Mouse (Mus musculus) lung, postnatal 0 days (tissue): Measurements from ENCODE around the gene Pgpep1l.

Experiments used
- CTCF ChIP-seq: IDR thresholded peaks from 2 replicates; pipeline ENCODE4 v1.5.1; 2016; ENCODE audit warnings: antibody characterized with exemption, mild to moderate bottlenecking
- EP300 ChIP-seq: IDR thresholded peaks from 2 replicates; pipeline ENCODE4 v1.6.1; 2016; ENCODE audit warnings: antibody characterized with exemption, mild to moderate bottlenecking, control low read depth

DNA sequence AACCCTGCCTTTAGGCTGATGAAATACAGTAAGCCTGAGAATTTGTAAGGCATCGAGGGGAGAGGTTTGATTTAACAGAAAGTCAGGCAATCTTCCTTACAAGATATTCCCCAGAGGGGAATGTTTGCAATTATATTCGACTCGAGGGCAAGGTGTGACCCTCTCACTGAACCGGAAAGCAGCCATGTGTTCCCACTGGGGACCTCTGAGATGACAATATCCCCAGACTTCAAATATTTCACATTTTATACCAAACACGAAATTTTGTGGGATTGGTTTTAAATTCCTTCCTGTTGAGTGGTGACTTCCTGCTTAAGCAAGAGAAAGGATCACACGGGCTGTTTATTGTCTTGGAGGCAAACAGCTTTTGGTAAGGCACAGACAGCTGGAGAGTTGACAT, 2.7 kb upstream of the Pgpep1l start:
- TF ChIP-seq CTCF: no peak
- TF ChIP-seq EP300: no peak
